Mouse (Mus musculus): ENCODE results near the gene Cd244a. TPM values are rescaled to one million over a fixed set of nuclear protein-coding genes. Genes with fewer than 3 reads are reported as not detected.

The Cd244a gene
- total and polyA plus RNA-seq, 3 experiments: 0.21 to 0.64 (median 0.41) TPM

DNA sequence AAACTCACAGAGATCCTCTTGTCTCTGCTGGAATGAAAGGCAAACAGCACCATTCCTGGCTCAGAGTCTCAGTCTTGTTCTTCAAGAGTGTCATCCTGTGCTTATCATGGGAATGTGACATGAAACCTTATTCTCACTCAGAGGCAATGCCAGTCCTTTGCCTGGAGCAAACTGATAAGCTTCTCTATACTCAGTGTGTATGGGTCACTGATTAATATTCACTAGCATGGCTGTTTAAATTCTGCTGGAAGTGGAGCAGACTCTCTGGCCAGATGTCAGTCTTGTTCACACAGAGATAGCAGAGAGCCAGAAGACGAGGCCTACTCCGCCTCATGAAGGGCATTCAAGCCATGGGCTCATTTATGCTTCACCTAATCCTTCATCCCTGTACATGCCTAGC is 25.6 kb downstream of the Cd244a start:
- Histone ChIP-seq H3K36me3 (replicated peaks in 1 of 2; ENCODE audit: control insufficient read depth in 1 of 2, insufficient read depth in 1 of 2, low read length in 1 of 2) (peaks cover 13 to 20% of the 10 kb centered on the region in 2 experiments), H3K4me2 (ENCODE audit: insufficient read depth, low read depth, poor library complexity, severe bottlenecking) (no peak overlapping the region), H3K9ac (ENCODE audit: insufficient read depth, low read depth) (no peak overlapping the region), H3K27me3 (replicated peaks) (no peaks in the 10 kb centered on the region), H3K4me1 (ENCODE audit: control insufficient read depth in 1 of 2, insufficient read depth in 2 of 2) (no peaks in the 10 kb centered on the region), H3K79me2 (replicated peaks; ENCODE audit: control insufficient read depth, extremely low read depth, insufficient read depth, poor library complexity, severe bottlenecking) (no peaks in the 10 kb centered on the region), H3K9me3 (replicated peaks; ENCODE audit: low read length) (no peaks in the 10 kb centered on the region), H3K4me3 (replicated peaks in 1 of 3; ENCODE audit: low read depth in 2 of 3, low read length in 2 of 3, poor library complexity in 1 of 3) (no peak overlapping the region), H3K27ac (ENCODE audit: insufficient read depth, low read depth) (no peak overlapping the region)
- dilution Hi-C loops (cut with MboI; ENCODE audit: extremely low pct_ligation_motif_present, extremely low pct_unique_long_range_greater_than_20kb, low sequenced_read_pairs) (no loop called here), in situ Hi-C loops (cut with MboI; ENCODE audit: low pct_ligation_motif_present, low pct_unique_long_range_greater_than_20kb, low sequenced_read_pairs) (no loop called here)
- DNase-seq (ENCODE audit: extremely low read depth): no peak
- no peak for TF ChIP-seq CHD1 (IDR thresholded peaks at IDR 0.05; ENCODE audit: low read depth, low read length)
- no peak for TF ChIP-seq JUND (conservative IDR thresholded peaks at IDR 0.05; ENCODE audit: low read depth, low read length)
- no peak for TF ChIP-seq RAD21 (IDR thresholded peaks at IDR 0.05; ENCODE audit: low read depth, low read length)
- no peak for TF ChIP-seq KAT2A (IDR thresholded peaks at IDR 0.05; ENCODE audit: insufficient replicate concordance, low read length)
- no peak for TF ChIP-seq RCOR1 (conservative IDR thresholded peaks at IDR 0.05; ENCODE audit: low read depth, low read length)

DNA sequence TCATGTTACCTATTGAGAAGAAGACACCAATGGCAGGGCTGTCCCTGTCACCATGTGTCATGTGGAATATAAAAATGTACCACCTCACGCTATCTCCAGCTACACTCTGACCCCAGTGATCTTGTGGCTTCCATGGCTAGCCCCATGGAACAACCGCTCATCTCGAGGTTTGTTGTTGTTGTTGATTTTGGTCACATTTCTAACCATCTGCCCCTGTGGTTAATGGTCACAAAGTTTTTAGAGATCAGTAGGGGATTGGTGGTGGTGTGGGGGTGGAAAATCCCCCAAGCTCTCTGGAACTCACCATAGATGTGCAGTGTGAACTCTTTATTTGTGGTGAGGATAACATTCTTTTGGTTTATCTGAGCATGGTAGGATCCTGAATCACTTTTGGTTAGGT is 45.7 kb downstream of the Cd244a start:
- Histone ChIP-seq H3K36me3 (replicated peaks in 1 of 2; ENCODE audit: control insufficient read depth in 1 of 2, insufficient read depth in 1 of 2, low read length in 1 of 2) (peaks cover 35 to 55% of the 10 kb centered on the region in 2 experiments), H3K27ac (ENCODE audit: insufficient read depth, low read depth) (no peak overlapping the region), H3K79me2 (replicated peaks; ENCODE audit: control insufficient read depth, extremely low read depth, insufficient read depth, poor library complexity, severe bottlenecking) (peaks cover 6% of the 10 kb centered on the region; the same call in 1 of the 2 replicates), H3K9me3 (replicated peaks; ENCODE audit: low read length) (no peaks in the 10 kb centered on the region), H3K9ac (ENCODE audit: insufficient read depth, low read depth) (no peak overlapping the region), H3K4me1 (ENCODE audit: control insufficient read depth in 1 of 2, insufficient read depth in 2 of 2) (peaks cover 2 to 60% of the 10 kb centered on the region in 2 experiments; a peak in 2 of 4 replicates), H3K4me3 (replicated peaks in 1 of 3; ENCODE audit: low read depth in 2 of 3, low read length in 2 of 3, poor library complexity in 1 of 3) (no peak overlapping the region), H3K27me3 (replicated peaks) (no peaks in the 10 kb centered on the region), H3K4me2 (ENCODE audit: insufficient read depth, low read depth, poor library complexity, severe bottlenecking) (peak overlapping the region; percentile 11; the same call in 1 of the 2 replicates)
- TF ChIP-seq CHD1 (IDR thresholded peaks at IDR 0.05; ENCODE audit: low read depth, low read length): no peak
- no peak for TF ChIP-seq EP300 (IDR thresholded peaks at IDR 0.05; ENCODE audit: low read length)
- no peak for TF ChIP-seq GABPA (IDR thresholded peaks at IDR 0.05; ENCODE audit: insufficient replicate concordance, low read depth, low read length)
- TF ChIP-seq TCF12 (IDR thresholded peaks at IDR 0.05; ENCODE audit: low read depth, low read length): no peak
- TF ChIP-seq ZMIZ1 (IDR thresholded peaks at IDR 0.05; ENCODE audit: low read depth, low read length): no peak
- TF ChIP-seq NRF1 (IDR thresholded peaks at IDR 0.05; ENCODE audit: low read depth, low read length): no peak
- no peak for TF ChIP-seq ETS1 (conservative IDR thresholded peaks at IDR 0.05; ENCODE audit: low read depth, low read length)
- no peak for TF ChIP-seq ELF1 (IDR thresholded peaks at IDR 0.05; ENCODE audit: low read depth, low read length)
- TF ChIP-seq MYC (IDR thresholded peaks at IDR 0.05; ENCODE audit: low read depth, low read length): no peak
- TF ChIP-seq MAFK (IDR thresholded peaks at IDR 0.05; ENCODE audit: insufficient replicate concordance, low read length): no peak
- no peak for TF ChIP-seq POLR2A (IDR thresholded peaks at IDR 0.05; ENCODE audit: low read depth, low read length)
- TF ChIP-seq BHLHE40 (IDR thresholded peaks at IDR 0.05; ENCODE audit: low read depth, low read length): no peak
- TF ChIP-seq HCFC1 (IDR thresholded peaks at IDR 0.05; ENCODE audit: low read depth, low read length): no peak
- TF ChIP-seq TBP (conservative IDR thresholded peaks at IDR 0.05; ENCODE audit: low read depth, low read length): no peak
- in situ Hi-C loops (cut with MboI; ENCODE audit: low pct_ligation_motif_present, low pct_unique_long_range_greater_than_20kb, low sequenced_read_pairs) (loop anchor here (5.0 kb wide), 1 partner anchor 53 kb away; no protein-coding TSS in a partner anchor), dilution Hi-C loops (cut with MboI; ENCODE audit: extremely low pct_ligation_motif_present, extremely low pct_unique_long_range_greater_than_20kb, low sequenced_read_pairs) (no loop called here)
- DNase-seq (ENCODE audit: extremely low read depth): no peak

All from CH12.LX (cell line).